Mouse (Mus musculus) myocyte (in vitro differentiated cells): Measurements from ENCODE around the gene Prkcz.

ENCODE experiments used
- CEBPB ChIP-seq: IDR thresholded peaks from 2 replicates; pipeline ENCODE4 v1.6.1; 2011; ENCODE audit warnings: mild to moderate bottlenecking, moderate library complexity; ENCODE audit not compliant: poor library complexity, insufficient read depth, severe bottlenecking
- POLR2AphosphoS2 ChIP-seq: IDR thresholded peaks from one replicate; pipeline ENCODE4 v1.6.1; 2011; ENCODE audit warnings: low read depth, control low read depth; ENCODE audit not compliant: insufficient read length

GRCm38 (mm10) chr4:155233878-155234277, 127.3 kb downstream of the Prkcz start:
- TF ChIP-seq POLR2AphosphoS2 (no peak), CEBPB (no peak)
